Mouse (Mus musculus) testis, adult 2 months (tissue): ENCODE measurements at regions not wholly inside any gene's neighbourhood (a gene's known extent, or its start where the extent isn't known, plus 50 kb on each side); places are given as distances from the start of the nearest gene placed in this dataset.

ENCODE experiments used
- CTCF ChIP-seq: fragments of 200-500 bp; IDR thresholded peaks from 2 replicates; pipeline ENCODE4 v1.5.1; 2012; ENCODE audit warnings: low read depth, mild to moderate bottlenecking, inconsistent platforms, low read length, moderate library complexity; ENCODE audit not compliant: control insufficient read depth, insufficient read depth, insufficient replicate concordance
- POLR2A ChIP-seq: fragments of 200-500 bp; IDR thresholded peaks from 2 replicates; pipeline ENCODE4 v1.6.1; 2012; ENCODE audit warnings: low read depth, mild to moderate bottlenecking, inconsistent platforms, low read length, moderate library complexity; ENCODE audit not compliant: control insufficient read depth

DNA sequence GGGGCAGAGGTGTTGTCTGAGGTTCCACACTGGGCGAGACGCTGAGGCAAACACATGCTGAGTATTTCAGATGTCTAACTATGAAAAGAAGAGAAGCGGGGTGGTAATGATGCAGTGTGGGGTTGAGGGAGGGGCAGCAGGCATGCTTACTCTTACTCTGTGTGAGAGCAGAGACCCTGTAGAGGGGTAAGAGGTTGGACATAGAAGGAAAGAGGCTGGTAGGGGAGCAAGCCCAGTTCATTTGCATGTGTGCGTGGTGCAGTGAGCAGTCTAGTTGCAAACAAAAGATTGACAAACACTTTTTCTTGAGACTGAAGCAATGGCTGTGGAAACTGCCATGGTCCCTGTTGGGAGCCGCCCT, 122.5 kb upstream of the Arglu1 start:
- no peak for TF ChIP-seq CTCF
- TF ChIP-seq POLR2A = no peak
